Mouse (Mus musculus) embryonic facial prominence, embryonic 15.5 days (tissue): ENCODE data around the gene Akt3. TPM values are rescaled to one million over a fixed set of nuclear protein-coding genes. Genes with fewer than 3 reads are reported as not detected.

Experiments used
- ATAC-seq: fragments of 200-750 bp; cut with Nextera tagmentation; 2 replicates; pipeline ENCODE4 v1.8.0; 2017; ENCODE audit warnings: low read depth, moderate TSS enrichment; ENCODE audit not compliant: insufficient number of reproducible peaks, low FRiP score, low TSS enrichment
- H3K27ac ChIP-seq: fragments of 300-500 bp; sonication (generic); replicated peaks from 2 replicates; pipeline ENCODE4 v1.5.1; 2015; ENCODE audit warnings: mild to moderate bottlenecking, inconsistent platforms
- H3K27me3 ChIP-seq: fragments of 300-500 bp; sonication (generic); 2 replicates; pipeline ENCODE4 v1.6.1; 2015; ENCODE audit warnings: inconsistent platforms
- H3K36me3 ChIP-seq: fragments of 300-500 bp; sonication (generic); 2 replicates; pipeline ENCODE4 v1.6.1; 2015; ENCODE audit warnings: mild to moderate bottlenecking, inconsistent platforms
- H3K4me1 ChIP-seq: fragments of 300-500 bp; sonication (generic); 2 replicates; pipeline ENCODE4 v1.6.1; 2015; ENCODE audit warnings: inconsistent platforms
- H3K4me2 ChIP-seq: fragments of 300-500 bp; sonication (generic); replicated peaks from 2 replicates; pipeline ENCODE4 v1.6.1; 2015; ENCODE audit warnings: mild to moderate bottlenecking, inconsistent platforms
- H3K4me3 ChIP-seq: fragments of 300-500 bp; sonication (generic); replicated peaks from 2 replicates; pipeline ENCODE4 v1.5.1; 2015; ENCODE audit warnings: mild to moderate bottlenecking, inconsistent platforms
- H3K9ac ChIP-seq: fragments of 300-500 bp; sonication (generic); 2 replicates; pipeline ENCODE4 v1.6.1; 2015; ENCODE audit warnings: inconsistent platforms
- H3K9me3 ChIP-seq: fragments of 300-500 bp; sonication (generic); replicated peaks from 2 replicates; pipeline ENCODE4 v1.6.1; 2016; ENCODE audit warnings: inconsistent platforms
- WGBS: fragments of 180-500 bp; shearing (Covaris S2); methylation state at CpG from one replicate; pipeline ENCODE4 v1.1.7; 2015; 5-methylcytosine and 5-hydroxymethylcytosine counted together
- polyA plus RNA-seq: library from polyadenylated mRNA; unstranded; fragments of >200 nt; fragmentation: Nextera tagmentation; extraction: Ambion mirVana; gene quantifications from 2 replicates; pipeline ENCODE4 v1.2.1, GENCODE M21; 2015

The Akt3 gene
- polyA plus RNA-seq, 1 experiment from 2014 or later, result 5.2 TPM

GRCm38 (mm10) chr1:177126674-177127073, 131.3 kb downstream of the Akt3 start:
- no peak overlapping the region for H3K27ac ChIP-seq
- H3K9ac ChIP-seq, result no peak overlapping the region
- H3K4me2 ChIP-seq, result no peak overlapping the region
- H3K9me3 ChIP-seq, result no peaks in the 10 kb centered on the region
- ATAC-seq, result no peak
- 54% methylated on average over 8 of the region's 8 CpGs for WGBS
- H3K4me3 ChIP-seq, result no peak overlapping the region
- H3K27me3 ChIP-seq, result no peaks in the 10 kb centered on the region
- no peaks in the 10 kb centered on the region for H3K4me1 ChIP-seq
- no peaks in the 10 kb centered on the region for H3K36me3 ChIP-seq

GRCm38 (mm10) chr1:177110665-177111271, 147.2 kb downstream of the Akt3 start:
- Histone ChIP-seq H3K9me3 (no peaks in the 10 kb centered on the region), H3K27me3 (no peaks in the 10 kb centered on the region), H3K27ac (no peak overlapping the region), H3K9ac (no peak overlapping the region), H3K36me3 (no peaks in the 10 kb centered on the region), H3K4me1 (no peaks in the 10 kb centered on the region), H3K4me2 (no peak overlapping the region), H3K4me3 (no peak overlapping the region)
- 81% methylated on average over 2 of the region's 2 CpGs for WGBS
- ATAC-seq, result no peak

- Histone ChIP-seq H3K36me3 (no peaks in the 10 kb centered on the region), H3K9me3 (no peaks in the 10 kb centered on the region), H3K9ac (no peak overlapping the region), H3K4me1 (no peaks in the 10 kb centered on the region), H3K27ac (no peak overlapping the region), H3K4me2 (no peak overlapping the region), H3K4me3 (no peak overlapping the region), H3K27me3 (no peaks in the 10 kb centered on the region)
- no peak for ATAC-seq
- 92% methylated on average over 5 of the region's 5 CpGs for WGBS
These were observed 167.5 kb downstream of the Akt3 start for GRCm38 (mm10) chr1:177090465-177090864.

- no peak for ATAC-seq
- WGBS, result 57% methylated on average over 3 of the region's 3 CpGs
- Histone ChIP-seq H3K27ac (no peak overlapping the region), H3K9ac (no peak overlapping the region), H3K9me3 (no peaks in the 10 kb centered on the region), H3K4me3 (no peak overlapping the region), H3K4me1 (no peaks in the 10 kb centered on the region), H3K4me2 (no peak overlapping the region), H3K36me3 (no peaks in the 10 kb centered on the region), H3K27me3 (no peaks in the 10 kb centered on the region)
These were observed 168.5 kb downstream of the Akt3 start for GRCm38 (mm10) chr1:177089515-177089914.

- no peak overlapping the region for H3K9ac ChIP-seq
- H3K4me3 ChIP-seq, result no peak overlapping the region
- no peak for ATAC-seq
- 79% methylated on average over 4 of the region's 4 CpGs for WGBS
- H3K9me3 ChIP-seq, result no peaks in the 10 kb centered on the region
- no peaks in the 10 kb centered on the region for H3K36me3 ChIP-seq
- H3K4me1 ChIP-seq, result no peaks in the 10 kb centered on the region
- no peak overlapping the region for H3K27ac ChIP-seq
- no peak overlapping the region for H3K4me2 ChIP-seq
- H3K27me3 ChIP-seq, result no peaks in the 10 kb centered on the region
These were observed 169.0 kb downstream of the Akt3 start for GRCm38 (mm10) chr1:177089048-177089447.

- H3K36me3 ChIP-seq, result no peaks in the 10 kb centered on the region
- ATAC-seq, result no peak
- H3K9me3 ChIP-seq, result no peaks in the 10 kb centered on the region
- no peak overlapping the region for H3K9ac ChIP-seq
- H3K27me3 ChIP-seq, result no peaks in the 10 kb centered on the region
- no peaks in the 10 kb centered on the region for H3K4me1 ChIP-seq
- no peak overlapping the region for H3K27ac ChIP-seq
- H3K4me2 ChIP-seq, result no peak overlapping the region
- 56% methylated on average over 1 of the region's 1 CpGs for WGBS
- H3K4me3 ChIP-seq, result no peak overlapping the region
These were observed 175.9 kb downstream of the Akt3 start for GRCm38 (mm10) chr1:177081957-177082645.

GRCm38 (mm10) chr1:177069161-177069560, 188.8 kb downstream of the Akt3 start:
- Histone ChIP-seq H3K4me1 (no peaks in the 10 kb centered on the region), H3K27ac (no peak overlapping the region), H3K36me3 (no peaks in the 10 kb centered on the region), H3K4me2 (no peak overlapping the region), H3K27me3 (no peaks in the 10 kb centered on the region), H3K4me3 (no peak overlapping the region), H3K9ac (no peak overlapping the region), H3K9me3 (no peaks in the 10 kb centered on the region)
- no peak for ATAC-seq
- 84% methylated on average over 2 of the region's 2 CpGs for WGBS

- no peaks in the 10 kb centered on the region for H3K4me1 ChIP-seq
- no peaks in the 10 kb centered on the region for H3K36me3 ChIP-seq
- ATAC-seq, result no peak
- H3K27me3 ChIP-seq, result no peaks in the 10 kb centered on the region
- H3K4me2 ChIP-seq, result no peak overlapping the region
- H3K27ac ChIP-seq, result no peak overlapping the region
- H3K9me3 ChIP-seq, result no peaks in the 10 kb centered on the region
- WGBS, result 78% methylated on average over 8 of the region's 8 CpGs
- H3K9ac ChIP-seq, result no peak overlapping the region
- H3K4me3 ChIP-seq, result no peak overlapping the region
These were observed 190.8 kb downstream of the Akt3 start for GRCm38 (mm10) chr1:177067123-177067646.

GRCm38 (mm10) chr1:177065732-177066131, 192.3 kb downstream of the Akt3 start:
- Histone ChIP-seq H3K9ac (no peak overlapping the region), H3K4me3 (no peak overlapping the region), H3K27ac (no peak overlapping the region), H3K36me3 (no peaks in the 10 kb centered on the region), H3K4me2 (no peak overlapping the region), H3K9me3 (no peaks in the 10 kb centered on the region), H3K27me3 (no peaks in the 10 kb centered on the region), H3K4me1 (no peaks in the 10 kb centered on the region)
- ATAC-seq, result no peak

- no peaks in the 10 kb centered on the region for H3K9me3 ChIP-seq
- no peak overlapping the region for H3K27ac ChIP-seq
- no peak overlapping the region for H3K4me3 ChIP-seq
- 82% methylated on average over 2 of the region's 2 CpGs for WGBS
- H3K4me2 ChIP-seq, result no peak overlapping the region
- no peak for ATAC-seq
- no peaks in the 10 kb centered on the region for H3K27me3 ChIP-seq
- H3K9ac ChIP-seq, result no peak overlapping the region
- H3K4me1 ChIP-seq, result no peaks in the 10 kb centered on the region
- no peaks in the 10 kb centered on the region for H3K36me3 ChIP-seq
These were observed 196.2 kb downstream of the Akt3 start for GRCm38 (mm10) chr1:177061761-177062160.

- 66% methylated on average over 2 of the region's 2 CpGs for WGBS
These were observed 203.1 kb downstream of the Akt3 start for GRCm38 (mm10) chr1:177054891-177055290.

More at GRCm38 (mm10) chr1:177054891-177055290, 203.1 kb downstream of the Akt3 start:
- Histone ChIP-seq H3K9ac (no peak overlapping the region), H3K27ac (no peak overlapping the region), H3K27me3 (no peaks in the 10 kb centered on the region), H3K9me3 (no peaks in the 10 kb centered on the region), H3K4me1 (no peaks in the 10 kb centered on the region), H3K4me3 (no peak overlapping the region), H3K4me2 (no peak overlapping the region), H3K36me3 (no peaks in the 10 kb centered on the region)
- ATAC-seq, result no peak
